Mouse (Mus musculus): ENCODE measurements at regions not wholly inside any gene's neighbourhood (a gene's known extent, or its start where the extent isn't known, plus 50 kb on each side); places are given as distances from the start of the nearest gene placed in this dataset.
"Not testable (repeated sequence)": the region's sequence is repeated elsewhere in the genome, so short reads cannot be mapped to it uniquely, and the experiment has no call there.

GRCm38 (mm10) chr16:20836866-20837265 is 102.6 kb upstream of the Thpo start:
- Histone ChIP-seq H3K27me3 (no peaks in the 10 kb centered on the region), H3K4me3 (replicated peaks) (no peak overlapping the region), H3K4me2 (replicated peaks) (no peak overlapping the region), H3K4me1 (replicated peaks) (peaks cover 4% of the 10 kb centered on the region; the same call in 1 of the 2 replicates), H3K36me3 (no peaks in the 10 kb centered on the region), H3K9ac (replicated peaks) (no peak overlapping the region), H3K27ac (no peak overlapping the region), H3K9me3 (no peaks in the 10 kb centered on the region)
- 26% methylated on average over 5 of the region's 5 CpGs for WGBS
- ATAC-seq = no peak

GRCm38 (mm10) chr16:20833838-20834237 is 99.5 kb upstream of the Thpo start:
- not testable (repeated sequence) for H3K9me3 ChIP-seq; H3K9ac ChIP-seq (replicated peaks); H3K36me3 ChIP-seq; H3K4me3 ChIP-seq (replicated peaks); ATAC-seq; H3K27ac ChIP-seq; H3K4me1 ChIP-seq (replicated peaks); H3K4me2 ChIP-seq (replicated peaks); H3K27me3 ChIP-seq
- WGBS = 77% methylated on average over 10 of the region's 10 CpGs

GRCm38 (mm10) chr16:20833301-20833700 is 99.0 kb upstream of the Thpo start:
- H3K27me3 ChIP-seq = no peaks in the 10 kb centered on the region
- no peaks in the 10 kb centered on the region for H3K9me3 ChIP-seq
- 90% methylated on average over 8 of the region's 8 CpGs for WGBS
- ATAC-seq = no peak
- H3K27ac ChIP-seq = no peak overlapping the region
- H3K9ac ChIP-seq (replicated peaks) = no peak overlapping the region
- H3K4me3 ChIP-seq (replicated peaks) = no peak overlapping the region
- H3K36me3 ChIP-seq = no peaks in the 10 kb centered on the region
- H3K4me1 ChIP-seq (replicated peaks) = peaks cover 4% of the 10 kb centered on the region; the same call in 1 of the 2 replicates
- no peak overlapping the region for H3K4me2 ChIP-seq (replicated peaks)

GRCm38 (mm10) chr16:20829732-20830435 is 95.6 kb upstream of the Thpo start:
- Histone ChIP-seq H3K27ac (no peak overlapping the region), H3K9me3 (no peaks in the 10 kb centered on the region), H3K4me3 (replicated peaks) (no peak overlapping the region), H3K9ac (replicated peaks) (no peak overlapping the region), H3K4me2 (replicated peaks) (no peak overlapping the region), H3K27me3 (no peaks in the 10 kb centered on the region), H3K4me1 (replicated peaks) (no peaks in the 10 kb centered on the region), H3K36me3 (no peaks in the 10 kb centered on the region)
- 58% methylated on average over 6 of the region's 6 CpGs for WGBS
- ATAC-seq = no peak

- Histone ChIP-seq H3K27ac (no peak overlapping the region), H3K36me3 (no peaks in the 10 kb centered on the region), H3K4me2 (replicated peaks) (no peak overlapping the region), H3K4me1 (replicated peaks) (0 out of 2 replicates have a peak, but pooled peaks cover under 1% of the 10 kb centered on the region), H3K9ac (replicated peaks) (no peak overlapping the region), H3K9me3 (no peaks in the 10 kb centered on the region), H3K27me3 (no peaks in the 10 kb centered on the region), H3K4me3 (replicated peaks) (no peak overlapping the region)
- WGBS = 90% methylated on average over 5 of the region's 5 CpGs
- ATAC-seq = no peak
These were observed 94.9 kb upstream of the Thpo start for GRCm38 (mm10) chr16:20828996-20829731.

GRCm38 (mm10) chr16:20824226-20824625 is 89.9 kb upstream of the Thpo start:
- ATAC-seq = no peak
- Histone ChIP-seq H3K27ac (no peak overlapping the region), H3K9me3 (no peaks in the 10 kb centered on the region), H3K27me3 (no peaks in the 10 kb centered on the region), H3K9ac (replicated peaks) (no peak overlapping the region), H3K4me3 (replicated peaks) (no peak overlapping the region), H3K36me3 (no peaks in the 10 kb centered on the region), H3K4me2 (replicated peaks) (no peak overlapping the region), H3K4me1 (replicated peaks) (0 out of 2 replicates have a peak, but pooled peaks cover 3% of the 10 kb centered on the region)
- 51% methylated on average over 7 of the region's 7 CpGs for WGBS

- Histone ChIP-seq H3K4me2 (replicated peaks) (no peak overlapping the region), H3K9me3 (no peaks in the 10 kb centered on the region), H3K4me1 (replicated peaks) (peaks cover 14% of the 10 kb centered on the region; the same call in 1 of the 2 replicates), H3K27ac (no peak overlapping the region), H3K9ac (replicated peaks) (no peak overlapping the region), H3K4me3 (replicated peaks) (no peak overlapping the region), H3K36me3 (no peaks in the 10 kb centered on the region), H3K27me3 (no peaks in the 10 kb centered on the region)
- no peak for ATAC-seq
These were observed 86.6 kb upstream of the Thpo start for GRCm38 (mm10) chr16:20820939-20821338.

GRCm38 (mm10) chr16:20819568-20819967 is 85.3 kb upstream of the Thpo start:
- no peaks in the 10 kb centered on the region for H3K9me3 ChIP-seq
- no peak overlapping the region for H3K27ac ChIP-seq
- no peaks in the 10 kb centered on the region for H3K36me3 ChIP-seq
- ATAC-seq = no peak
- no peak overlapping the region for H3K4me3 ChIP-seq (replicated peaks)
- WGBS = 85% methylated on average over 3 of the region's 3 CpGs
- H3K27me3 ChIP-seq = no peaks in the 10 kb centered on the region
- no peak overlapping the region for H3K9ac ChIP-seq (replicated peaks)
- peaks cover 14% of the 10 kb centered on the region; the same call in 1 of the 2 replicates for H3K4me1 ChIP-seq (replicated peaks)
- H3K4me2 ChIP-seq (replicated peaks) = no peak overlapping the region

GRCm38 (mm10) chr16:20818711-20819189 is 84.4 kb upstream of the Thpo start:
- H3K4me1 ChIP-seq (replicated peaks) = peaks cover 11% of the 10 kb centered on the region; the same call in 1 of the 2 replicates
- H3K36me3 ChIP-seq = no peaks in the 10 kb centered on the region
- H3K9me3 ChIP-seq = no peaks in the 10 kb centered on the region
- 51% methylated on average over 5 of the region's 5 CpGs for WGBS
- ATAC-seq = 0 out of 2 replicates have a peak, but pooled peaks have one; percentile 70
- no peaks in the 10 kb centered on the region for H3K27me3 ChIP-seq
- no peak overlapping the region for H3K9ac ChIP-seq (replicated peaks)
- H3K4me2 ChIP-seq (replicated peaks) = no peak overlapping the region
- no peak overlapping the region for H3K4me3 ChIP-seq (replicated peaks)
- H3K27ac ChIP-seq = no peak overlapping the region; the same call in 1 of the 2 replicates

GRCm38 (mm10) chr16:20814976-20815375 is 80.7 kb upstream of the Thpo start:
- Histone ChIP-seq H3K4me1 (replicated peaks) (peaks cover 11% of the 10 kb centered on the region; the same call in 1 of the 2 replicates), H3K36me3 (no peaks in the 10 kb centered on the region), H3K9me3 (no peaks in the 10 kb centered on the region), H3K27ac (no peak overlapping the region), H3K27me3 (no peaks in the 10 kb centered on the region), H3K9ac (replicated peaks) (no peak overlapping the region), H3K4me2 (replicated peaks) (no peak overlapping the region), H3K4me3 (replicated peaks) (no peak overlapping the region)
- ATAC-seq = no peak
- WGBS = 81% methylated on average over 2 of the region's 2 CpGs

- Histone ChIP-seq H3K27ac (no peak overlapping the region), H3K4me2 (replicated peaks) (no peak overlapping the region), H3K36me3 (no peaks in the 10 kb centered on the region), H3K4me3 (replicated peaks) (no peak overlapping the region), H3K27me3 (no peaks in the 10 kb centered on the region), H3K4me1 (replicated peaks) (peaks cover 11% of the 10 kb centered on the region; the same call in 1 of the 2 replicates), H3K9me3 (no peaks in the 10 kb centered on the region), H3K9ac (replicated peaks) (no peak overlapping the region)
- ATAC-seq = no peak
These were observed 79.9 kb upstream of the Thpo start for GRCm38 (mm10) chr16:20814240-20814639.

GRCm38 (mm10) chr16:20812025-20812424 is 77.7 kb upstream of the Thpo start:
- H3K27me3 ChIP-seq = not testable (repeated sequence)

More at GRCm38 (mm10) chr16:20812025-20812424, 77.7 kb upstream of the Thpo start:
- not testable (repeated sequence) for ATAC-seq; H3K4me3 ChIP-seq (replicated peaks); H3K27ac ChIP-seq; H3K9me3 ChIP-seq; H3K4me2 ChIP-seq (replicated peaks); H3K36me3 ChIP-seq; H3K4me1 ChIP-seq (replicated peaks); H3K9ac ChIP-seq (replicated peaks)
- 79% methylated on average over 5 of the region's 5 CpGs for WGBS

Data from midbrain, embryonic 13.5 days (tissue).